ENCODE assay signal across 8 mouse cellular contexts in genomic region chr5:122988021-122988751, GRCm38 (mm10). TPM values are rescaled to one million over a fixed set of nuclear protein-coding genes. Genes with fewer than 3 reads are reported as not detected.
DNase-seq lines count a peak whose midpoint lies in the region; ATAC-seq and TF ChIP-seq lines count a peak whose summit lies in the region.

No protein-coding gene starts in this region.

- DNase-seq in A20 (ENCODE audit: low read depth, low spot score) (peak; percentile 68), NIH3T3 (ENCODE audit: low read depth) (peak; percentile 66)
- DNase-seq in embryo, embryonic 10.5 days (ENCODE audit: low spot score): peak; percentile 75
- peak; percentile 47 to 48 for DNase-seq in kidney, postnatal 25 days
- peak; percentile 50 for DNase-seq in urinary bladder, adult 2 months (ENCODE audit: low spot score)

- no peak for ATAC-seq in heart, embryonic 16.5 days (replicated peaks; ENCODE audit: extremely low read depth, insufficient read depth, low FRiP score)
- ATAC-seq in lung, embryonic 16.5 days (ENCODE audit: low read depth): peak; percentile 51

- peak overlapping the region; percentile 72 for H3K4me3 ChIP-seq in heart, embryonic 16.5 days (ENCODE audit: low read length)
- peak overlapping the region; percentile 73 for H3K4me3 ChIP-seq in lung, embryonic 16.5 days (ENCODE audit: low read length)
- peak overlapping the region; percentile 54 for H3K4me3 ChIP-seq in olfactory bulb, adult 2 months (ENCODE audit: insufficient read depth, low read depth, low read length)

- no peak for TF ChIP-seq POLR2A in olfactory bulb, adult 2 months (IDR thresholded peaks at IDR 0.05; ENCODE audit: insufficient read depth, low read depth, low read length)

- peak overlapping the region; percentile 96 for H3K4me2 ChIP-seq in heart, embryonic 16.5 days (ENCODE audit: low read depth, low read length)
- H3K4me2 ChIP-seq in lung, embryonic 16.5 days (ENCODE audit: low read depth, low read length): peak overlapping the region; percentile 88

- no peak for TF ChIP-seq CTCF in olfactory bulb, adult 2 months (IDR thresholded peaks at IDR 0.05; ENCODE audit: insufficient read depth, low read depth, low read length)

- H3K36me3 ChIP-seq in heart, embryonic 16.5 days (ENCODE audit: control insufficient read depth, insufficient read depth): no peaks in the 10 kb centered on the region
- H3K36me3 ChIP-seq in lung, embryonic 16.5 days (ENCODE audit: control insufficient read depth, insufficient read depth, low read length): no peaks in the 10 kb centered on the region

- H3K27me3 ChIP-seq in heart, embryonic 16.5 days (ENCODE audit: control insufficient read depth, insufficient read depth, low read length): no peaks in the 10 kb centered on the region
- no peaks in the 10 kb centered on the region for H3K27me3 ChIP-seq in lung, embryonic 16.5 days (ENCODE audit: control insufficient read depth, insufficient read depth, low read depth, low read length)

- under 1% methylated on average over 40 of the region's 41 CpGs for WGBS in heart, embryonic 16.5 days
- 0% methylated on average over 39 of the region's 41 CpGs for WGBS in lung, embryonic 16.5 days
- under 1% methylated on average over 35 of the region's 41 CpGs for WGBS in olfactory bulb, adult 2 months

- no peaks in the 10 kb centered on the region for H3K9me3 ChIP-seq in heart, embryonic 16.5 days (replicated peaks; ENCODE audit: control insufficient read depth, low read length)
- H3K9me3 ChIP-seq in lung, embryonic 16.5 days (ENCODE audit: control insufficient read depth, low read length): no peaks in the 10 kb centered on the region

- H3K9ac ChIP-seq in heart, embryonic 16.5 days (ENCODE audit: low read length): peak overlapping the region; percentile 87
- H3K9ac ChIP-seq in lung, embryonic 16.5 days (ENCODE audit: low read length): peak overlapping the region; percentile 78

- peaks cover 32% of the 10 kb centered on the region for H3K4me1 ChIP-seq in heart, embryonic 16.5 days (ENCODE audit: control insufficient read depth, insufficient read depth, low read length)
- peaks cover 19% of the 10 kb centered on the region for H3K4me1 ChIP-seq in lung, embryonic 16.5 days (replicated peaks; ENCODE audit: control insufficient read depth, insufficient read depth, low read length)
- H3K4me1 ChIP-seq in olfactory bulb, adult 2 months (ENCODE audit: control insufficient read depth, insufficient read depth, low read length): peaks cover 35% of the 10 kb centered on the region

- H3K27ac ChIP-seq in heart, embryonic 16.5 days (ENCODE audit: low read length): peak overlapping the region; percentile 89
- H3K27ac ChIP-seq in lung, embryonic 16.5 days (ENCODE audit: low read length): peak overlapping the region; percentile 74
- peak overlapping the region; percentile 17 for H3K27ac ChIP-seq in olfactory bulb, adult 2 months (ENCODE audit: insufficient read depth, low read depth, low read length)

RNA-seq across cellular contexts. Expression of gene Kdm2b, which starts 1.4 kb away (rescaled TPM):
- polyA plus RNA-seq in heart, embryonic 16.5 days (2015; fragmentation: Nextera tagmentation; extraction: Ambion mirVana): 26.8 and 27.3 TPM in 2 replicates
- 35.5 and 37.6 TPM in 2 replicates for polyA plus RNA-seq in lung, embryonic 16.5 days (2015; fragmentation: Nextera tagmentation; extraction: Ambion mirVana)
- polyA plus RNA-seq in olfactory bulb, adult 2 months (2012; ENCODE audit: insufficient read depth, insufficient read length, low replicate concordance, missing spikeins): 114 TPM in 1 of 2 replicates, not detected in the other
- 20.5 and 28.8 TPM in 2 replicates for polyA plus RNA-seq in urinary bladder, adult 2 months (2012; rRNA removed)

RNA-seq across cellular contexts. Expression of gene Orai1, which starts 26.7 kb away (rescaled TPM):
- polyA plus RNA-seq in heart, embryonic 16.5 days (2015; fragmentation: Nextera tagmentation; extraction: Ambion mirVana): 16.8 and 19.1 TPM in 2 replicates
- 18.2 and 19.3 TPM in 2 replicates for polyA plus RNA-seq in lung, embryonic 16.5 days (2015; fragmentation: Nextera tagmentation; extraction: Ambion mirVana)
- polyA plus RNA-seq in olfactory bulb, adult 2 months (2012; ENCODE audit: insufficient read depth, insufficient read length, low replicate concordance, missing spikeins): not detected in 2 replicates
- 34.2 and 41.7 TPM in 2 replicates for polyA plus RNA-seq in urinary bladder, adult 2 months (2012; rRNA removed)

RNA-seq across cellular contexts. Expression of gene Morn3, which starts 58.6 kb away (rescaled TPM):
- 0.37 and 1.5 TPM in 2 replicates for polyA plus RNA-seq in heart, embryonic 16.5 days (2015; fragmentation: Nextera tagmentation; extraction: Ambion mirVana)
- polyA plus RNA-seq in lung, embryonic 16.5 days (2015; fragmentation: Nextera tagmentation; extraction: Ambion mirVana): 3.9 and 7.4 TPM in 2 replicates
- not detected in 2 replicates for polyA plus RNA-seq in olfactory bulb, adult 2 months (2012; ENCODE audit: insufficient read depth, insufficient read length, low replicate concordance, missing spikeins)
- not detected in 2 replicates for polyA plus RNA-seq in urinary bladder, adult 2 months (2012; rRNA removed)

Comparison
In these comparisons a context has a peak if more than half of its experiments do, and no peak if none do; other contexts are left out.
1. H3K27ac ChIP-seq: peak in every context shown above with its lines; median percentile 89 in heart, embryonic 16.5 days; 74 in lung, embryonic 16.5 days; 17 in olfactory bulb, adult 2 months.
2. RNA of gene Orai1, which starts 26.7 kb away (polyA plus RNA-seq): 34.2 to 41.7 TPM in urinary bladder, adult 2 months, 18.2 to 19.3 TPM in lung, embryonic 16.5 days and 16.8 to 19.1 TPM in heart, embryonic 16.5 days; not detected in olfactory bulb, adult 2 months; every median in the first group is over 10 times any median in the second.
3. Peak in every context shown above with its lines, with median percentiles within 50 percentile points of each other: DNase-seq and H3K4me3 ChIP-seq.